Mouse (Mus musculus) kidney, embryonic 16.5 days (tissue): ENCODE data around the gene Slit3. TPM values are rescaled to one million over a fixed set of nuclear protein-coding genes. Genes with fewer than 3 reads are reported as not detected.

Experiments
- ATAC-seq: fragments of 200-750 bp; cut with Nextera tagmentation; 2 replicates; pipeline ENCODE4 v1.8.0; 2017; ENCODE audit warnings: moderate TSS enrichment; ENCODE audit not compliant: low FRiP score, low TSS enrichment
- H3K27ac ChIP-seq: fragments of 300-500 bp; sonication (generic); 2 replicates; pipeline ENCODE4 v1.5.1; 2014; ENCODE audit warnings: low read length
- H3K27me3 ChIP-seq: fragments of 300-500 bp; sonication (generic); 2 replicates; pipeline ENCODE4 v1.6.1; 2014; ENCODE audit warnings: low read length, control low read depth, mixed read lengths; ENCODE audit not compliant: insufficient read depth
- H3K36me3 ChIP-seq: fragments of 300-500 bp; sonication (generic); 2 replicates; pipeline ENCODE4 v1.6.1; 2014; ENCODE audit warnings: low read length, control low read depth, mixed read lengths; ENCODE audit not compliant: insufficient read depth
- H3K4me1 ChIP-seq: fragments of 300-500 bp; sonication (generic); 2 replicates; pipeline ENCODE4 v1.6.1; 2014; ENCODE audit warnings: low read length, control low read depth, mixed read lengths; ENCODE audit not compliant: insufficient read depth
- H3K4me2 ChIP-seq: fragments of 300-500 bp; sonication (generic); replicated peaks from 2 replicates; pipeline ENCODE4 v1.6.1; 2014; ENCODE audit warnings: low read depth, low read length
- H3K4me3 ChIP-seq: fragments of 300-500 bp; sonication (generic); 2 replicates; pipeline ENCODE4 v1.5.1; 2014; ENCODE audit warnings: mild to moderate bottlenecking, low read length
- H3K9ac ChIP-seq: fragments of 300-500 bp; sonication (generic); replicated peaks from 2 replicates; pipeline ENCODE4 v1.6.1; 2014; ENCODE audit warnings: low read length
- H3K9me3 ChIP-seq: fragments of 300-500 bp; sonication (generic); 2 replicates; pipeline ENCODE4 v1.6.1; 2016; ENCODE audit warnings: low read length, control low read depth
- WGBS: fragments of 180-500 bp; shearing (Covaris S2); extraction: QIAGEN DNeasy Blood & Tissue Kit; methylation state at CpG from one replicate; pipeline ENCODE4 v1.1.7; 2014; 5-methylcytosine and 5-hydroxymethylcytosine counted together
- polyA plus RNA-seq: library from polyadenylated mRNA; unstranded; fragments of >200 nt; fragmentation: Nextera tagmentation; extraction: Ambion mirVana; gene quantifications from 2 replicates; pipeline ENCODE4 v1.2.1, GENCODE M21; 2015

Gene Slit3
- polyA plus RNA-seq, 1 experiment from 2014 or later = 8.3 TPM

- 26% methylated on average over 13 of the region's 13 CpGs for WGBS
- peak; percentile 62; the same call in 1 of the 2 replicates for ATAC-seq
- no peaks in the 10 kb centered on the region for H3K36me3 ChIP-seq
- no peak overlapping the region for H3K4me3 ChIP-seq
- H3K4me1 ChIP-seq = peaks cover 7% of the 10 kb centered on the region
- H3K27ac ChIP-seq = no peak overlapping the region
- H3K9ac ChIP-seq = no peak overlapping the region
- H3K27me3 ChIP-seq = no peaks in the 10 kb centered on the region
- no peaks in the 10 kb centered on the region for H3K9me3 ChIP-seq
- no peak overlapping the region for H3K4me2 ChIP-seq
Observed at GRCm38 (mm10) chr11:35612262-35612896, 491.4 kb downstream of the Slit3 start.

- peaks cover 7% of the 10 kb centered on the region for H3K4me1 ChIP-seq
- no peaks in the 10 kb centered on the region for H3K27me3 ChIP-seq
- H3K36me3 ChIP-seq = no peaks in the 10 kb centered on the region
- WGBS = 65% methylated on average over 3 of the region's 3 CpGs
- H3K4me3 ChIP-seq = no peak overlapping the region
- H3K9me3 ChIP-seq = no peaks in the 10 kb centered on the region
- H3K9ac ChIP-seq = no peak overlapping the region
- no peak overlapping the region for H3K27ac ChIP-seq
- H3K4me2 ChIP-seq = no peak overlapping the region
- no peak for ATAC-seq
Observed at GRCm38 (mm10) chr11:35614530-35614929, 493.5 kb downstream of the Slit3 start.

- Histone ChIP-seq H3K4me3 (no peak overlapping the region), H3K27me3 (no peaks in the 10 kb centered on the region), H3K9me3 (no peaks in the 10 kb centered on the region), H3K36me3 (no peaks in the 10 kb centered on the region), H3K4me1 (no peaks in the 10 kb centered on the region), H3K27ac (no peak overlapping the region), H3K9ac (no peak overlapping the region), H3K4me2 (no peak overlapping the region)
- no peak for ATAC-seq
- 83% methylated on average over 14 of the region's 14 CpGs for WGBS
Observed at GRCm38 (mm10) chr11:35619421-35619820, 498.4 kb downstream of the Slit3 start.

- Histone ChIP-seq H3K27me3 (no peaks in the 10 kb centered on the region), H3K27ac (no peak overlapping the region), H3K4me1 (peaks cover 8% of the 10 kb centered on the region), H3K9ac (no peak overlapping the region), H3K4me2 (no peak overlapping the region), H3K4me3 (no peak overlapping the region), H3K9me3 (no peaks in the 10 kb centered on the region), H3K36me3 (no peaks in the 10 kb centered on the region)
- WGBS = 91% methylated on average over 3 of the region's 3 CpGs
- ATAC-seq = no peak
Observed at GRCm38 (mm10) chr11:35622736-35623135, 501.7 kb downstream of the Slit3 start.

- Histone ChIP-seq H3K4me2 (no peak overlapping the region), H3K27ac (no peak overlapping the region), H3K9me3 (no peaks in the 10 kb centered on the region), H3K36me3 (no peaks in the 10 kb centered on the region), H3K9ac (no peak overlapping the region), H3K4me3 (no peak overlapping the region), H3K4me1 (peaks cover 8% of the 10 kb centered on the region), H3K27me3 (no peaks in the 10 kb centered on the region)
- 87% methylated on average over 21 of the region's 21 CpGs for WGBS
- no peak for ATAC-seq
Observed at GRCm38 (mm10) chr11:35624515-35625270, 503.7 kb downstream of the Slit3 start.

GRCm38 (mm10) chr11:35625576-35625975 is 504.6 kb downstream of the Slit3 start:
- H3K4me1 ChIP-seq = peaks cover 8% of the 10 kb centered on the region
- H3K27ac ChIP-seq = no peak overlapping the region
- no peaks in the 10 kb centered on the region for H3K27me3 ChIP-seq
- no peak overlapping the region for H3K9ac ChIP-seq
- no peak for ATAC-seq
- 70% methylated on average over 5 of the region's 6 CpGs for WGBS
- no peaks in the 10 kb centered on the region for H3K9me3 ChIP-seq
- H3K4me2 ChIP-seq = no peak overlapping the region
- H3K36me3 ChIP-seq = no peaks in the 10 kb centered on the region; the same call in 1 of the 2 replicates
- H3K4me3 ChIP-seq = no peak overlapping the region

- 53% methylated on average over 10 of the region's 10 CpGs for WGBS
- ATAC-seq = no peak
Observed at GRCm38 (mm10) chr11:35626161-35626885, 505.3 kb downstream of the Slit3 start.

GRCm38 (mm10) chr11:35627815-35628214 is 506.8 kb downstream of the Slit3 start:
- H3K27me3 ChIP-seq = no peaks in the 10 kb centered on the region
- H3K27ac ChIP-seq = no peak overlapping the region
- H3K4me1 ChIP-seq = peaks cover 8% of the 10 kb centered on the region
- WGBS = 80% methylated on average over 3 of the region's 3 CpGs
- ATAC-seq = no peak
- no peaks in the 10 kb centered on the region; the same call in 1 of the 2 replicates for H3K36me3 ChIP-seq
- H3K9me3 ChIP-seq = no peaks in the 10 kb centered on the region
- H3K4me2 ChIP-seq = no peak overlapping the region
- no peak overlapping the region for H3K4me3 ChIP-seq
- H3K9ac ChIP-seq = no peak overlapping the region

More at GRCm38 (mm10) chr11:35626161-35626885, 505.3 kb downstream of the Slit3 start:
- Histone ChIP-seq H3K9me3 (no peaks in the 10 kb centered on the region), H3K4me2 (no peak overlapping the region), H3K4me1 (peaks cover 8% of the 10 kb centered on the region), H3K27me3 (no peaks in the 10 kb centered on the region), H3K4me3 (no peak overlapping the region), H3K9ac (no peak overlapping the region), H3K27ac (no peak overlapping the region), H3K36me3 (no peaks in the 10 kb centered on the region; the same call in 1 of the 2 replicates)

GRCm38 (mm10) chr11:35632262-35632661 is 511.2 kb downstream of the Slit3 start:
- no peak overlapping the region for H3K4me3 ChIP-seq
- 90% methylated on average over 5 of the region's 5 CpGs for WGBS
- no peak for ATAC-seq

More at GRCm38 (mm10) chr11:35632262-35632661, 511.2 kb downstream of the Slit3 start:
- no peak overlapping the region for H3K27ac ChIP-seq
- no peak overlapping the region for H3K4me2 ChIP-seq
- H3K9me3 ChIP-seq = no peaks in the 10 kb centered on the region
- no peak overlapping the region for H3K9ac ChIP-seq
- H3K36me3 ChIP-seq = no peaks in the 10 kb centered on the region; the same call in 1 of the 2 replicates
- H3K4me1 ChIP-seq = no peaks in the 10 kb centered on the region
- no peaks in the 10 kb centered on the region for H3K27me3 ChIP-seq
